Mouse (Mus musculus): ENCODE data around the gene Ppargc1a. TPM values are rescaled to one million over a fixed set of nuclear protein-coding genes. Genes with fewer than 3 reads are reported as not detected.

Ppargc1a gene
- total and polyA plus RNA-seq, 3 experiments = 0.22 TPM; not detected in 2

DNA sequence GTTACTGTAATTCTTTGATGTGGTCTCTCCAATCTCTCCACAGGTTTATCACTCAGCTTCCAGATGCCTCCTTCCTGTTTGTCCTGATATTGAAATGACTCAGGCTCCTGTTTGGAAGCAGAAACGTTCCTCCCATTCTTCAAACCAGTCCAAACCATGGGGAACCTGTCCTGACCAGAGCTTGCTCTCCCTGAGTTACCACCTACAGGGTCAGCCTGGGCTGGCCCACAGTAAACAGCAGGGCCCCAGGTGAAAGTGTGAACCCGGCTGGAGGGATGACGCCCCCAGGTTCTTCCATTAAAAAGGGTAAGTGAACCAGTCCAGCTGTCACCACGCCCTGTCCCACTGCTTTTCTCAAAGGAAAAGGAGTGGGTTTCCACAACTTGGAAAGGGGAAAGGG lies 15.5 kb upstream of the Ppargc1a start:
- Histone ChIP-seq H3K4me1 (ENCODE audit: insufficient read depth, low read depth, low read length) (no peaks in the 10 kb centered on the region), H3K27me3 (ENCODE audit: insufficient read depth, low read length) (no peaks in the 10 kb centered on the region), H3K4me3 (ENCODE audit: low read depth, low read length) (no peak overlapping the region), H3K36me3 (replicated peaks) (no peaks in the 10 kb centered on the region), H3K9me3 (replicated peaks) (peaks cover 19% of the 10 kb centered on the region)
- ATAC-seq (ENCODE audit: extremely low read depth, insufficient number of reproducible peaks, low FRiP score, poor library complexity, severe bottlenecking) (no peak), DNase-seq (ENCODE audit: low spot score) (no peak)
- TF ChIP-seq TAL1 (conservative IDR thresholded peaks at IDR 0.05; ENCODE audit: low read depth, low read length) (no peak), GATA1 (IDR thresholded peaks at IDR 0.05; ENCODE audit: borderline replicate concordance, low read length) (no peak), POLR2AphosphoS5 (IDR thresholded peaks at IDR 0.05; ENCODE audit: insufficient replicate concordance, low read depth, low read length) (no peak), GATA2 (IDR thresholded peaks at IDR 0.05; ENCODE audit: borderline replicate concordance, low read depth, low read length) (no peak), CTCF (IDR thresholded peaks at IDR 0.05; ENCODE audit: low read depth, low read length) (no peak)

DNA sequence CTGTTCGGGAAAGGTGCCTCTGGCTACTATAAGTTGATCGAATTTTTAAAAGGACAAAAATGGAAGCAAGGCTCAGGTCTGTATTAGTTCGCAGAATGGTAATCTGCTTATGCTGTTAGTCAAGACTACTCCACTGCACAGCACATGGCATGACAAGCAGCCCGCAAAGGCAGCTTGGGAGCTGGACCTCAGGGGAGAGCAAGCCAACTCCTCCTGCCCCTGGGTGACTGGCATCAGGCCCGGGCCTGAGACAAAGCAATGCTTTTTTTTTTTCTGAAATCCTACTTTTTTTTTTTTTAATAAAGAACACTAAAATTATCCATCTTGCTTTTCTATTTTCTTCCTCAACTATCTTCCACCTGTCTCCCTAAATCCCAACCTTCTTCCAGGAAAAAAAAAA lies 15.1 kb upstream of the Ppargc1a start:
- H3K9me3 ChIP-seq (replicated peaks) = peaks cover 19% of the 10 kb centered on the region
- H3K27me3 ChIP-seq (ENCODE audit: insufficient read depth, low read length) = no peaks in the 10 kb centered on the region
- no peak for ATAC-seq (ENCODE audit: extremely low read depth, insufficient number of reproducible peaks, low FRiP score, poor library complexity, severe bottlenecking)
- no peak for DNase-seq (ENCODE audit: low spot score)
- H3K4me3 ChIP-seq (ENCODE audit: low read depth, low read length) = no peak overlapping the region
- H3K4me1 ChIP-seq (ENCODE audit: insufficient read depth, low read depth, low read length) = no peaks in the 10 kb centered on the region
- H3K36me3 ChIP-seq (replicated peaks) = no peaks in the 10 kb centered on the region
- TF ChIP-seq GATA1 (IDR thresholded peaks at IDR 0.05; ENCODE audit: borderline replicate concordance, low read length) (no peak), POLR2AphosphoS5 (IDR thresholded peaks at IDR 0.05; ENCODE audit: insufficient replicate concordance, low read depth, low read length) (no peak), GATA2 (IDR thresholded peaks at IDR 0.05; ENCODE audit: borderline replicate concordance, low read depth, low read length) (no peak), CTCF (IDR thresholded peaks at IDR 0.05; ENCODE audit: low read depth, low read length) (no peak), TAL1 (conservative IDR thresholded peaks at IDR 0.05; ENCODE audit: low read depth, low read length) (no peak)

DNA sequence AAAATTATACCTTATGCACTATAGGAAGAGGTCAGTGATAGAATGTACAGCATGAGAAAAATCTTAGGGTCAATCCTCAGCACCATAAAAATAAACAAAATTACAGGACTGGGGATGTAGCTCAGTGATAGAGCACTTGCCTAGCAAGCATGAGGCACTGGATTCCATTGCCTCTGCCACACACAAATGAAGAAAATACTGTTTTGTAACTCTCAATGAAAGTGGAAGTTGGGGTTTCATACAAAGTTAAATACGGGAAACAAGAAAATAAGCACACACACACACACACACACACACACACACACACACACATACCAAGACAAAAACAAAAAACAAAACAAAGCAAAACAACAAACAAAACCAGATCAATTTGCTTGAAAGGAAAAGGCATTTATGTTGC lies 10.1 kb upstream of the Ppargc1a start:
- Histone ChIP-seq H3K9me3 (replicated peaks) (peaks cover 2% of the 10 kb centered on the region; the same call in 1 of the 2 replicates), H3K36me3 (replicated peaks) (no peaks in the 10 kb centered on the region), H3K4me3 (ENCODE audit: low read depth, low read length) (no peak overlapping the region), H3K4me1 (ENCODE audit: insufficient read depth, low read depth, low read length) (no peaks in the 10 kb centered on the region), H3K27me3 (ENCODE audit: insufficient read depth, low read length) (no peaks in the 10 kb centered on the region)
- DNase-seq (ENCODE audit: low spot score) (no peak), ATAC-seq (ENCODE audit: extremely low read depth, insufficient number of reproducible peaks, low FRiP score, poor library complexity, severe bottlenecking) (no peak)
- TF ChIP-seq GATA2 (IDR thresholded peaks at IDR 0.05; ENCODE audit: borderline replicate concordance, low read depth, low read length) (no peak), TAL1 (conservative IDR thresholded peaks at IDR 0.05; ENCODE audit: low read depth, low read length) (no peak), CTCF (IDR thresholded peaks at IDR 0.05; ENCODE audit: low read depth, low read length) (no peak), POLR2AphosphoS5 (IDR thresholded peaks at IDR 0.05; ENCODE audit: insufficient replicate concordance, low read depth, low read length) (no peak), GATA1 (IDR thresholded peaks at IDR 0.05; ENCODE audit: borderline replicate concordance, low read length) (no peak)

DNA sequence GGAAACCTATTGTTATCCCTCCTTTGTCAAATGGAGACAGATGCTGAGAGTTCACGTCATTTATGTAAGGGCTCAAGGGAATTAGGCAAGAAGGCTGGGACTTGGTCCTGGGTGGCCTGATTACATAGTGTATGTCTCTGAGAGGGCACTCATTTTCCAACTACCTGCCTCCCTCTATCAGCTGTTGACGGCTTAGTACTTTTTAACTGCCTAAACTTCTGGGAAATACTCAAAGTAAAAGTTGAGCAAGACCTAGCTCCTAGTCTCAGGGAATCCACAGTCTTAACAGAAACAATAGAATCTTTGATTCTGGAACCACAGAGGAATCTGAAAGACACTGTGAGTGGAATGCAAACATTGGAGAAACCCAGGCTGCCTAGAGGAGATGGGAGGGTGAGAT lies 6.2 kb upstream of the Ppargc1a start:
- DNase-seq (ENCODE audit: low spot score) = no peak
- TF ChIP-seq GATA1 (IDR thresholded peaks at IDR 0.05; ENCODE audit: borderline replicate concordance, low read length) = no peak
- no peak for TF ChIP-seq CTCF (IDR thresholded peaks at IDR 0.05; ENCODE audit: low read depth, low read length)
- no peak for TF ChIP-seq TAL1 (conservative IDR thresholded peaks at IDR 0.05; ENCODE audit: low read depth, low read length)
- no peak for TF ChIP-seq POLR2AphosphoS5 (IDR thresholded peaks at IDR 0.05; ENCODE audit: insufficient replicate concordance, low read depth, low read length)
- TF ChIP-seq GATA2 (IDR thresholded peaks at IDR 0.05; ENCODE audit: borderline replicate concordance, low read depth, low read length) = no peak
- no peaks in the 10 kb centered on the region for H3K36me3 ChIP-seq (replicated peaks)
- H3K9me3 ChIP-seq (replicated peaks) = 0 out of 2 replicates have a peak, but pooled peaks cover 2% of the 10 kb centered on the region
- H3K4me3 ChIP-seq (ENCODE audit: low read depth, low read length) = no peak overlapping the region
- no peaks in the 10 kb centered on the region for H3K27me3 ChIP-seq (ENCODE audit: insufficient read depth, low read length)
- ATAC-seq (ENCODE audit: extremely low read depth, insufficient number of reproducible peaks, low FRiP score, poor library complexity, severe bottlenecking) = no peak
- no peaks in the 10 kb centered on the region for H3K4me1 ChIP-seq (ENCODE audit: insufficient read depth, low read depth, low read length)

DNA sequence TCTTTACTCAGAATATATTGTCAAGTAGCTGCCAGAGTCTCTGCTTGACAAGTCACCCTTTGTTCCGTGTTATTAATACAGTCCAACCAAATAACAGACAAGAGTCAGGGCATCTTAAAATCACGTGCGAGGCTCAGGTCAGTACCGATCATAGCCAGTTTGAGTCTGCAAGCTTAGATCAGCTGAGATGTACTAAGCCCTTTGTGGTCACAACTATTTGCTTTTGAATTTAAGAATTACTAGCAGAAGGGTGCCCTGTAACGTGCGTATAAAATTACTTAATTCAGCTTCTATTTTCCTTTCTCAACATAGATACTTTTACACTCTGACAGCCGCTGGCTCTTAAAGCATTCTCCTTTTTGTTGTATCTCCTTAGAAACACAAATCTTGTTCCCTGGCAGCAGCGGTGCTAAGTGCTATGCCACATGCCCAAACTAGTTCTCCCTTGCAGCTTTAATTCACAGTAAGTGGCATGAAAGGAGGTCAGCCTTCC lies 718 bp upstream of the Ppargc1a start:
- no peak overlapping the region for H3K4me3 ChIP-seq (ENCODE audit: low read depth, low read length)
- H3K27me3 ChIP-seq (ENCODE audit: insufficient read depth, low read length) = no peaks in the 10 kb centered on the region
- TF ChIP-seq POLR2AphosphoS5 (IDR thresholded peaks at IDR 0.05; ENCODE audit: insufficient replicate concordance, low read depth, low read length) (no peak), CTCF (IDR thresholded peaks at IDR 0.05; ENCODE audit: low read depth, low read length) (no peak), GATA2 (IDR thresholded peaks at IDR 0.05; ENCODE audit: borderline replicate concordance, low read depth, low read length) (no peak), TAL1 (conservative IDR thresholded peaks at IDR 0.05; ENCODE audit: low read depth, low read length) (no peak)
- DNase-seq (ENCODE audit: low spot score) (no peak), ATAC-seq (ENCODE audit: extremely low read depth, insufficient number of reproducible peaks, low FRiP score, poor library complexity, severe bottlenecking) (no peak)
- no peaks in the 10 kb centered on the region for H3K4me1 ChIP-seq (ENCODE audit: insufficient read depth, low read depth, low read length)
- no peaks in the 10 kb centered on the region for H3K36me3 ChIP-seq (replicated peaks)
- peaks cover 6% of the 10 kb centered on the region; the same call in 1 of the 2 replicates for H3K9me3 ChIP-seq (replicated peaks)

DNA sequence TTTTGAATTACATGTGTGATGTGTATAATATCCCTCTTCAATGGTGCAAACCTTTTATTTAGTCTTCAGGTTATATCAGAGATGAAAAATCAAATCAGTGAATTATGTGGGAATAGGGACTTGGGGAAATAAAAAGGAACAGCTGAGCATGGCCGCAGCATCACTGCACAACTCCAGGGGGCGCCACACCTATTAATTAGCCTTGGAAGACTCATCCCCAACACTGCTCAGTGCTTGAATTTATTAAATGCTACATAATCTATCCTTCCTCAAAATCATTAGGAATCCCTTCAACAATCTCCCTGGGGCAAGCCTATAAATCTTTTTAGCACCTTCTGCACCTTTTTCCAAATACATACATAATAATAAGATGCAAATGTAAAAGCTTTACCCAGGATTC lies 1.9 kb downstream of the Ppargc1a start:
- no peak for ATAC-seq (ENCODE audit: extremely low read depth, insufficient number of reproducible peaks, low FRiP score, poor library complexity, severe bottlenecking)
- DNase-seq (ENCODE audit: low spot score) = no peak
- H3K9me3 ChIP-seq (replicated peaks) = peaks cover 6% of the 10 kb centered on the region; the same call in 1 of the 2 replicates
- no peaks in the 10 kb centered on the region for H3K27me3 ChIP-seq (ENCODE audit: insufficient read depth, low read length)
- H3K4me1 ChIP-seq (ENCODE audit: insufficient read depth, low read depth, low read length) = no peaks in the 10 kb centered on the region
- H3K36me3 ChIP-seq (replicated peaks) = no peaks in the 10 kb centered on the region
- no peak overlapping the region for H3K4me3 ChIP-seq (ENCODE audit: low read depth, low read length)
- TF ChIP-seq TAL1 (conservative IDR thresholded peaks at IDR 0.05; ENCODE audit: low read depth, low read length) (no peak), CTCF (IDR thresholded peaks at IDR 0.05; ENCODE audit: low read depth, low read length) (no peak), POLR2AphosphoS5 (IDR thresholded peaks at IDR 0.05; ENCODE audit: insufficient replicate concordance, low read depth, low read length) (no peak), GATA1 (IDR thresholded peaks at IDR 0.05; ENCODE audit: borderline replicate concordance, low read length) (no peak), GATA2 (IDR thresholded peaks at IDR 0.05; ENCODE audit: borderline replicate concordance, low read depth, low read length) (no peak)

Data from G1E (cell line).